Mouse (Mus musculus): ENCODE data around the gene Socs3. TPM values are rescaled to one million over a fixed set of nuclear protein-coding genes. Genes with fewer than 3 reads are reported as not detected.

The Socs3 gene
- total and polyA plus RNA-seq, 3 experiments = 0.96 to 1.9 TPM; not detected in 1

DNA sequence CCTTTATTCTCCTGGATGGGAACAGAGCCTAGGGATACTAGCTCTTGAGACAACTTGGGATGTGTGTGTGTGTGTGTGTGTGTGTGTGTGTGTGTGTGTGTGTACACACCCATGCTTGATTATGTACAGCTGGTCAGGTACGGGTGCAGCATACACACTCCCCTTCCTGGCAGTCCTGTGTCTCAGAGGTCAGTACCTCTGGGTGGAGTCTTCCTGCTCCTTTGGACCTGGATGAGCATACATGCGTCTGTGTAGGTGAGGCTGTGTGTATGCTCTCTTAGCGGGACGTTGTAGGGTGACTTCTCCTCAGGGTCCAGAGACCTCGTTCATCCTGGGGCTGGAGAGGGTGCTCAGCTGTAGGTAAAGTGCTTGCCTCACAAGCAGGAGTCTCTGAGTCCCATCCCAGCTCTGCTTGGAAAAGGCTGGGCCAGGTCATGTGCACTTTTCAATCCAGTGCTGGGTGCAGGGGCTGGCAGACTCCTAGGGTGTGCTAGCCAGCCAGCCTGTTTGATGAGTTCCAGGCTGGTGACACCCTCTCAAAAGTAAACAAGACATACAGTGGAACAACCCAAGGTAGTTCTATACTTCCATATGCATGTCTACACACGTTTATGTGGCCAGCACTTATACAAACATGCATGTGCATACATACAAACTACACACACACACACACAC is 29.6 kb upstream of the Socs3 start:
- Histone ChIP-seq H3K4me1 (ENCODE audit: control insufficient read depth in 1 of 2, insufficient read depth in 2 of 2, low read length in 2 of 2) (peaks cover 10 to 13% of the 10 kb centered on the region in 2 experiments), H3K79me2 (ENCODE audit: control insufficient read depth, insufficient read depth, low read length, poor library complexity) (peaks cover 23% of the 10 kb centered on the region), H3K36me3 (ENCODE audit: control insufficient read depth in 1 of 2, insufficient read depth in 2 of 2, low read length in 2 of 2) (peaks cover 11 to 21% of the 10 kb centered on the region in 2 experiments), H3K27ac (ENCODE audit: control insufficient read depth, low read depth, low read length) (no peak overlapping the region), H3K9ac (ENCODE audit: control insufficient read depth, low read depth, low read length, poor library complexity, severe bottlenecking) (no peak overlapping the region), H3K4me3 (ENCODE audit: control insufficient read depth in 1 of 2, insufficient read depth in 1 of 2, low read depth in 2 of 2, low read length in 2 of 2) (no peak overlapping the region), H3K27me3 (ENCODE audit: control insufficient read depth in 1 of 2, insufficient read depth in 2 of 2, low read length in 2 of 2) (no peaks in the 10 kb centered on the region), H3K9me3 (replicated peaks; ENCODE audit: insufficient read depth, low read length) (no peaks in the 10 kb centered on the region)
- DNase-seq (ENCODE audit: low read depth, low spot score) = no peak
- TF ChIP-seq MEF2A (IDR thresholded peaks at IDR 0.05; ENCODE audit: extremely low read depth, insufficient replicate concordance, low read depth, low read length, poor library complexity, severe bottlenecking) = no peak
- no peak for TF ChIP-seq GATA1 (IDR thresholded peaks at IDR 0.05; ENCODE audit: low read depth, low read length)
- TF ChIP-seq POLR2A (IDR thresholded peaks at IDR 0.05; ENCODE audit: control insufficient read depth in 1 of 2, insufficient read depth in 1 of 2, low read depth in 1 of 2, low read length in 2 of 2, poor library complexity in 1 of 2) = no peak
- no peak for TF ChIP-seq MAZ (IDR thresholded peaks at IDR 0.05; ENCODE audit: low read depth, low read length)
- no peak for TF ChIP-seq EP300 (IDR thresholded peaks at IDR 0.05; ENCODE audit: low read depth in 1 of 2, low read length in 2 of 2)
- TF ChIP-seq BHLHE40 (IDR thresholded peaks at IDR 0.05; ENCODE audit: borderline replicate concordance, low read depth, low read length) = no peak

DNA sequence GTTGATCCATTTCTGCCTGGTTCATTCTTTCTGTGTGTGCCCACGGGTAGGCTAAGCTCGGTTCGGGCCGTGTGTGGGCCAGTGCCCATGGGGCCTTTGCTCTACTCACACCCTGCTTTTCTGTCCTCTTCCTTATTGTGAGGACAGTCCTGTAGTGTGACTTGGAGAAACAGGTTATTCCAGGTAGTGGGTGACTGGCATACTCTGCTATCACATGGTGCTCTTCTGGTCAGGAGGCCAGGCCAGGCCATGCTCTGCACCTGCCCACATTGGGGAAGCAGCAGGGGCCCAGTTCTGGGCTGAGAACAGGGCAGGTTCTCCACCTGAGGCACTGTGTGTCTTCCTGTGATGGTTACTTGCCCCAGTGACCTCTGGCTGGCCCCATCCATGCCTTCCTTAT is 28.5 kb upstream of the Socs3 start:
- Histone ChIP-seq H3K4me3 (ENCODE audit: control insufficient read depth in 1 of 2, insufficient read depth in 1 of 2, low read depth in 2 of 2, low read length in 2 of 2) (no peak overlapping the region), H3K36me3 (ENCODE audit: control insufficient read depth in 1 of 2, insufficient read depth in 2 of 2, low read length in 2 of 2) (peaks cover 15 to 19% of the 10 kb centered on the region in 2 experiments), H3K27ac (ENCODE audit: control insufficient read depth, low read depth, low read length) (no peak overlapping the region), H3K79me2 (ENCODE audit: control insufficient read depth, insufficient read depth, low read length, poor library complexity) (peaks cover 31% of the 10 kb centered on the region), H3K27me3 (ENCODE audit: control insufficient read depth in 1 of 2, insufficient read depth in 2 of 2, low read length in 2 of 2) (no peaks in the 10 kb centered on the region), H3K4me1 (ENCODE audit: control insufficient read depth in 1 of 2, insufficient read depth in 2 of 2, low read length in 2 of 2) (peaks cover 13 to 23% of the 10 kb centered on the region in 2 experiments), H3K9ac (ENCODE audit: control insufficient read depth, low read depth, low read length, poor library complexity, severe bottlenecking) (no peak overlapping the region), H3K9me3 (replicated peaks; ENCODE audit: insufficient read depth, low read length) (no peaks in the 10 kb centered on the region)
- no peak for DNase-seq (ENCODE audit: low read depth, low spot score)
- TF ChIP-seq USF1 (IDR thresholded peaks at IDR 0.05; ENCODE audit: low read depth, low read length) (no peak), ZKSCAN1 (IDR thresholded peaks at IDR 0.05; ENCODE audit: low read depth, low read length) (no peak), TBP (IDR thresholded peaks at IDR 0.05; ENCODE audit: low read depth, low read length) (no peak), SMC3 (IDR thresholded peaks at IDR 0.05; ENCODE audit: low read depth, low read length) (no peak), MYC (IDR thresholded peaks at IDR 0.05; ENCODE audit: low read depth, low read length) (no peak), ETS1 (IDR thresholded peaks at IDR 0.05; ENCODE audit: low read depth, low read length) (no peak), SIN3A (IDR thresholded peaks at IDR 0.05; ENCODE audit: low read length) (no peak), RAD21 (IDR thresholded peaks at IDR 0.05; ENCODE audit: low read depth, low read length) (no peak), NELFE (IDR thresholded peaks at IDR 0.05; ENCODE audit: low read depth, low read length) (no peak), CTCF (IDR thresholded peaks at IDR 0.05 in 2 of 3, conservative IDR thresholded peaks at IDR 0.05 in 1 of 3; ENCODE audit: control insufficient read depth in 1 of 3, insufficient read depth in 1 of 3, low read depth in 2 of 3, low read length in 3 of 3, poor library complexity in 1 of 3, severe bottlenecking in 1 of 3) (no peak), ZNF384 (IDR thresholded peaks at IDR 0.05; ENCODE audit: low read depth, low read length) (no peak), MAX (IDR thresholded peaks at IDR 0.05; ENCODE audit: low read length) (no peak)
